Mouse (Mus musculus): ENCODE data around the gene Ntm. TPM values are rescaled to one million over a fixed set of nuclear protein-coding genes. Genes with fewer than 3 reads are reported as not detected.
A peak's percentile ranks its signal among the peaks of the same experiment; 100 is the strongest.

Ntm gene
- polyA plus RNA-seq, 1 experiment from 2014 or later: 14.1 TPM

- H3K9me3 ChIP-seq (ENCODE audit: control insufficient read depth, low read length): no peaks in the 10 kb centered on the region
- no peak for DNase-seq (ENCODE audit: low spot score, missing footprints)
- H3K4me1 ChIP-seq (ENCODE audit: control insufficient read depth, insufficient read depth, low read length): no peaks in the 10 kb centered on the region
- ATAC-seq (ENCODE audit: low FRiP score): no peak
- no peaks in the 10 kb centered on the region for H3K27me3 ChIP-seq (ENCODE audit: control insufficient read depth, insufficient read depth, low read length)
- no peak overlapping the region for H3K4me2 ChIP-seq
- 80% methylated on average over 10 of the region's 10 CpGs for WGBS
- no peaks in the 10 kb centered on the region for H3K36me3 ChIP-seq (ENCODE audit: control insufficient read depth, insufficient read depth, low read length)
- H3K4me3 ChIP-seq (ENCODE audit: low read depth, low read length): no peak overlapping the region
- no peak overlapping the region for H3K27ac ChIP-seq (ENCODE audit: low read depth, low read length)
- H3K9ac ChIP-seq (ENCODE audit: low read length): no peak overlapping the region
These were observed 694.2 kb downstream of the Ntm start for GRCm38 (mm10) chr9:29268583-29269276.

- H3K27ac ChIP-seq (ENCODE audit: low read depth, low read length): no peak overlapping the region
- H3K9me3 ChIP-seq (ENCODE audit: control insufficient read depth, low read length): no peaks in the 10 kb centered on the region
These were observed 695.3 kb downstream of the Ntm start for GRCm38 (mm10) chr9:29267663-29268062.

GRCm38 (mm10) chr9:29265177-29265576 lies 697.8 kb downstream of the Ntm start:
- no peaks in the 10 kb centered on the region for H3K27me3 ChIP-seq (ENCODE audit: control insufficient read depth, insufficient read depth, low read length)
- no peaks in the 10 kb centered on the region for H3K4me1 ChIP-seq (ENCODE audit: control insufficient read depth, insufficient read depth, low read length)
- no peak overlapping the region for H3K27ac ChIP-seq (ENCODE audit: low read depth, low read length)
- WGBS: 79% methylated on average over 4 of the region's 4 CpGs
- no peaks in the 10 kb centered on the region for H3K36me3 ChIP-seq (ENCODE audit: control insufficient read depth, insufficient read depth, low read length)
- no peak for ATAC-seq (ENCODE audit: low FRiP score)
- no peaks in the 10 kb centered on the region for H3K9me3 ChIP-seq (ENCODE audit: control insufficient read depth, low read length)
- H3K4me2 ChIP-seq: no peak overlapping the region
- no peak for DNase-seq (ENCODE audit: low spot score, missing footprints)
- no peak overlapping the region for H3K9ac ChIP-seq (ENCODE audit: low read length)
- H3K4me3 ChIP-seq (ENCODE audit: low read depth, low read length): no peak overlapping the region

More at GRCm38 (mm10) chr9:29267663-29268062, 695.3 kb downstream of the Ntm start:
- Histone ChIP-seq H3K36me3 (ENCODE audit: control insufficient read depth, insufficient read depth, low read length) (no peaks in the 10 kb centered on the region), H3K4me2 (no peak overlapping the region), H3K27me3 (ENCODE audit: control insufficient read depth, insufficient read depth, low read length) (no peaks in the 10 kb centered on the region), H3K4me3 (ENCODE audit: low read depth, low read length) (no peak overlapping the region), H3K4me1 (ENCODE audit: control insufficient read depth, insufficient read depth, low read length) (no peaks in the 10 kb centered on the region), H3K9ac (ENCODE audit: low read length) (no peak overlapping the region)
- ATAC-seq (ENCODE audit: low FRiP score) (no peak), DNase-seq (ENCODE audit: low spot score, missing footprints) (peak; percentile 67)
- WGBS: 65% methylated on average over 3 of the region's 3 CpGs

- ATAC-seq (ENCODE audit: low FRiP score): no peak
- Histone ChIP-seq H3K4me1 (ENCODE audit: control insufficient read depth, insufficient read depth, low read length) (no peaks in the 10 kb centered on the region), H3K36me3 (ENCODE audit: control insufficient read depth, insufficient read depth, low read length) (no peaks in the 10 kb centered on the region), H3K4me3 (ENCODE audit: low read depth, low read length) (no peak overlapping the region), H3K27ac (ENCODE audit: low read depth, low read length) (no peak overlapping the region), H3K9me3 (ENCODE audit: control insufficient read depth, low read length) (no peaks in the 10 kb centered on the region), H3K9ac (ENCODE audit: low read length) (no peak overlapping the region), H3K27me3 (ENCODE audit: control insufficient read depth, insufficient read depth, low read length) (no peaks in the 10 kb centered on the region), H3K4me2 (no peak overlapping the region)
- DNase-seq (ENCODE audit: low spot score, missing footprints): no peak
- 65% methylated on average over 3 of the region's 3 CpGs for WGBS
These were observed 700.1 kb downstream of the Ntm start for GRCm38 (mm10) chr9:29262836-29263235.

GRCm38 (mm10) chr9:29252866-29253265 lies 710.1 kb downstream of the Ntm start:
- no peak overlapping the region for H3K27ac ChIP-seq (ENCODE audit: low read depth, low read length)
- no peak overlapping the region for H3K4me2 ChIP-seq
- H3K27me3 ChIP-seq (ENCODE audit: control insufficient read depth, insufficient read depth, low read length): no peaks in the 10 kb centered on the region
- H3K4me1 ChIP-seq (ENCODE audit: control insufficient read depth, insufficient read depth, low read length): no peaks in the 10 kb centered on the region
- H3K36me3 ChIP-seq (ENCODE audit: control insufficient read depth, insufficient read depth, low read length): no peaks in the 10 kb centered on the region
- no peak overlapping the region for H3K9ac ChIP-seq (ENCODE audit: low read length)
- no peak overlapping the region for H3K4me3 ChIP-seq (ENCODE audit: low read depth, low read length)
- ATAC-seq (ENCODE audit: low FRiP score) (no peak), DNase-seq (ENCODE audit: low spot score, missing footprints) (no peak)
- no peaks in the 10 kb centered on the region for H3K9me3 ChIP-seq (ENCODE audit: control insufficient read depth, low read length)
- WGBS: 88% methylated on average over 2 of the region's 2 CpGs

GRCm38 (mm10) chr9:29250813-29251212 lies 712.1 kb downstream of the Ntm start:
- no peak for ATAC-seq (ENCODE audit: low FRiP score)
- Histone ChIP-seq H3K4me1 (ENCODE audit: control insufficient read depth, insufficient read depth, low read length) (no peaks in the 10 kb centered on the region), H3K9ac (ENCODE audit: low read length) (no peak overlapping the region), H3K27ac (ENCODE audit: low read depth, low read length) (no peak overlapping the region), H3K4me2 (no peak overlapping the region), H3K27me3 (ENCODE audit: control insufficient read depth, insufficient read depth, low read length) (no peaks in the 10 kb centered on the region), H3K36me3 (ENCODE audit: control insufficient read depth, insufficient read depth, low read length) (no peaks in the 10 kb centered on the region), H3K4me3 (ENCODE audit: low read depth, low read length) (no peak overlapping the region), H3K9me3 (ENCODE audit: control insufficient read depth, low read length) (no peaks in the 10 kb centered on the region)
- WGBS: 69% methylated on average over 3 of the region's 3 CpGs
- no peak for DNase-seq (ENCODE audit: low spot score, missing footprints)

GRCm38 (mm10) chr9:29247812-29248211 lies 715.1 kb downstream of the Ntm start:
- Histone ChIP-seq H3K4me3 (ENCODE audit: low read depth, low read length) (no peak overlapping the region), H3K36me3 (ENCODE audit: control insufficient read depth, insufficient read depth, low read length) (no peaks in the 10 kb centered on the region), H3K27me3 (ENCODE audit: control insufficient read depth, insufficient read depth, low read length) (no peaks in the 10 kb centered on the region; the same call in 1 of the 2 replicates), H3K9ac (ENCODE audit: low read length) (no peak overlapping the region), H3K9me3 (ENCODE audit: control insufficient read depth, low read length) (no peaks in the 10 kb centered on the region), H3K4me1 (ENCODE audit: control insufficient read depth, insufficient read depth, low read length) (no peaks in the 10 kb centered on the region), H3K4me2 (no peak overlapping the region), H3K27ac (ENCODE audit: low read depth, low read length) (no peak overlapping the region)
- 74% methylated on average over 3 of the region's 3 CpGs for WGBS
- ATAC-seq (ENCODE audit: low FRiP score): no peak
- DNase-seq (ENCODE audit: low spot score, missing footprints): no peak

- Histone ChIP-seq H3K27ac (ENCODE audit: low read depth, low read length) (no peak overlapping the region), H3K36me3 (ENCODE audit: control insufficient read depth, insufficient read depth, low read length) (no peaks in the 10 kb centered on the region), H3K4me2 (no peak overlapping the region), H3K4me1 (ENCODE audit: control insufficient read depth, insufficient read depth, low read length) (no peaks in the 10 kb centered on the region), H3K9ac (ENCODE audit: low read length) (no peak overlapping the region), H3K9me3 (ENCODE audit: control insufficient read depth, low read length) (no peaks in the 10 kb centered on the region), H3K27me3 (ENCODE audit: control insufficient read depth, insufficient read depth, low read length) (peaks cover 3% of the 10 kb centered on the region; the same call in 1 of the 2 replicates), H3K4me3 (ENCODE audit: low read depth, low read length) (no peak overlapping the region)
- ATAC-seq (ENCODE audit: low FRiP score): no peak
- no peak for DNase-seq (ENCODE audit: low spot score, missing footprints)
- 88% methylated on average over 2 of the region's 2 CpGs for WGBS
These were observed 718.9 kb downstream of the Ntm start for GRCm38 (mm10) chr9:29244006-29244405.

GRCm38 (mm10) chr9:29242497-29243422 lies 720.2 kb downstream of the Ntm start:
- no peak overlapping the region for H3K4me2 ChIP-seq
- ATAC-seq (ENCODE audit: low FRiP score) (no peak), DNase-seq (ENCODE audit: low spot score, missing footprints) (no peak)
- no peak overlapping the region for H3K27ac ChIP-seq (ENCODE audit: low read depth, low read length)
- no peaks in the 10 kb centered on the region for H3K9me3 ChIP-seq (ENCODE audit: control insufficient read depth, low read length)
- H3K4me1 ChIP-seq (ENCODE audit: control insufficient read depth, insufficient read depth, low read length): no peaks in the 10 kb centered on the region
- H3K9ac ChIP-seq (ENCODE audit: low read length): no peak overlapping the region
- WGBS: 78% methylated on average over 8 of the region's 8 CpGs
- H3K27me3 ChIP-seq (ENCODE audit: control insufficient read depth, insufficient read depth, low read length): peaks cover 3% of the 10 kb centered on the region; the same call in 1 of the 2 replicates
- H3K4me3 ChIP-seq (ENCODE audit: low read depth, low read length): no peak overlapping the region
- H3K36me3 ChIP-seq (ENCODE audit: control insufficient read depth, insufficient read depth, low read length): no peaks in the 10 kb centered on the region
